Mouse (Mus musculus) megakaryocyte, embryonic 14.5 days (primary cell): ENCODE measurements at regions not wholly inside any gene's neighbourhood (a gene's known extent, or its start where the extent isn't known, plus 50 kb on each side); places are given as distances from the start of the nearest gene placed in this dataset.

Source experiments
- FLI1 ChIP-seq: IDR thresholded peaks from 2 replicates; pipeline ENCODE4 v1.6.1; 2012; ENCODE audit warnings: low read length, inconsistent platforms, mixed read lengths
- GATA1 ChIP-seq: IDR thresholded peaks from 3 replicates; pipeline ENCODE4 v1.6.1; 2012; ENCODE audit warnings: mixed read lengths, low read length, inconsistent platforms, borderline replicate concordance

GRCm38 (mm10) chr13:82912859-82913258 is 591.0 kb upstream of the Mef2c start:
- no peak for TF ChIP-seq GATA1
- TF ChIP-seq FLI1, result no peak
